Mouse (Mus musculus) monocyte, adult 59 days (primary cell): Measurements from ENCODE around the gene Mbd4. TPM values are rescaled to one million over a fixed set of nuclear protein-coding genes. Genes with fewer than 3 reads are reported as not detected.

Experiments
- total RNA-seq, 2 experiments: library from RNA; stranded (reverse); gene quantifications; one replicate each; pipeline ENCODE4 v1.2.4; 2023

The Mbd4 gene
- 1 to 10 TPM; 7.9 to 8.5 TPM for total RNA-seq

GRCm38 (mm10) chr6:115853091-115853813 is at the start of gene Mbd4, which contains the start of gene Ift122:
Gene Mbd4 (minus strand): TSS chr6:115853371.
Gene Ift122 (plus strand): TSS chr6:115853470.

DNA sequence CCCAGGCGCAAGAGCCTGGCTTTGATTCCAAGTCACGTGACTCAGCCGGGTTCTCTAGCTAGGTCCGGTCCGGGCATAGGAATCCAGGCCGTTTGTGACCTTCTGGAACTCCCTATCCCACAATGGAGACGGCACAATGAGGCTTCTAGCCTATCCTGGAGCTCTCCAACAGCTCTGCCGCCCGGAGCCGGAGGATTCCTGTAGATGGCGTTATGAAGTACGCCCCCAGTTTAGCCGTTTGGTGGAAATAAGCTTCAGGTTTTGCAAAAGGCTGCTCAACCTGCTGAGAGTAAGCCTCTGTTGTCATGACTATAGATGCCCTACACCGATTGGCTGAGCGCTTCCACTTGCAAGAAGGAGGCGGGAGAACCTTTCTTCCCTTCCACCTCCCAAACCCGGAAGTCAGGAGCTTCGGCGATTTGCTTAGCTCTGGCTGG is 15.0 kb downstream of the Mbd4 start, which contains the start of gene Efcab12:
Gene Efcab12 (minus strand): TSS at position 252 of the 437 bp plus-strand sequence.

DNA sequence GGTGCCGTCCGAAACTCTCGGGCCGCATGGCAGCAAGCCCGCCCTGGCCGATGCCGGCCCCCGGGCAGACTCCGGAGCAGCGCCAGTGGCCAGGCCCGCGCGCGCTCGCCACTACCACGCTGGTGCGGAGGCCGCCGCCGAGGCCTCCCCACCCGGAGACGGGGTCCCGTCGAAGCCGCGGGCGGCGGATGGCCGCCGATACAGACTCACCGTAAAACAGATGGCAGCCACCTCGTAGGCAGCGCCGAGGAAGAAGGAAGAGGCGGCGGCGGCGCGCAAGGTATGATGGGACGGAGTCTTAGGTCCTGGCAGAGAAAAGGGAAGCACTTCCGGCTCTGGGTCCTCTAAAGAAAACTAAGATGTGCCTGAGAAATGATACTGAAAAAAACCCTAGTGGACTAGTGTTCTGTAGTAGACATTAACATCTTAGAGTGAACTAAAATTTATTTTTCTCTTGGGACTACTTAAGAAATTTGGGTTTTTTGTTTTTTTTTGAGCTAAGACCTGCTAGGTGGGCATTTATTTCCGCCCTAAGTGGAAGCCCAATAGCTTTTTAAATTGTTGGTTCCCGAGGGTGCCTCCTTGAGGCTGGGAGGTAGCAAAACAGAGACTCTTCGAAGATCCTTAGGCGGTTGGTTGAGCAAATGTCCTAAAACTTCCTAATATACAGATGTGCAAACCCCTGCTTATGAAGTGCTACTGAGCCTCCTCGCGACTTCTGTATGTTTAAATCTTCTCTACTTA is 44.5 kb downstream of the Mbd4 start, which contains the start of gene Rpl32:
Gene Rpl32 (minus strand): TSS at position 260 of the 744 bp plus-strand sequence.

Other genes with a start within 250 kb of the Mbd4 start
- 100 to 1,000 TPM; 212 to 220 TPM for gene Raf1, start 176.7 kb downstream of the Mbd4 start, total RNA-seq
- not detected for gene Tmem40, start 91.0 kb downstream of the Mbd4 start, total RNA-seq
- under 1 TPM in 1 of 2 experiments, not detected in 1; 0.12 TPM for gene Cand2, start 78.8 kb downstream of the Mbd4 start, total RNA-seq
- gene Rpl32, start 44.6 kb downstream of the Mbd4 start, total RNA-seq: 1,000 to 10,000 TPM; 1,643 to 1,718 TPM
- not detected for gene Efcab12, start 15.0 kb downstream of the Mbd4 start, total RNA-seq
- 1 to 10 TPM; 3.3 to 7.1 TPM for gene Ift122, start 99 bp upstream of the Mbd4 start, total RNA-seq
- not detected for gene Rho, start 78.4 kb upstream of the Mbd4 start, total RNA-seq
- gene H1foo, start 91.6 kb upstream of the Mbd4 start, total RNA-seq: not detected
- gene Plxnd1, start 141.6 kb upstream of the Mbd4 start, total RNA-seq: 100 to 1,000 TPM; 226 to 263 TPM